Mouse (Mus musculus): ENCODE measurements around the gene Fam178b.

DNA sequence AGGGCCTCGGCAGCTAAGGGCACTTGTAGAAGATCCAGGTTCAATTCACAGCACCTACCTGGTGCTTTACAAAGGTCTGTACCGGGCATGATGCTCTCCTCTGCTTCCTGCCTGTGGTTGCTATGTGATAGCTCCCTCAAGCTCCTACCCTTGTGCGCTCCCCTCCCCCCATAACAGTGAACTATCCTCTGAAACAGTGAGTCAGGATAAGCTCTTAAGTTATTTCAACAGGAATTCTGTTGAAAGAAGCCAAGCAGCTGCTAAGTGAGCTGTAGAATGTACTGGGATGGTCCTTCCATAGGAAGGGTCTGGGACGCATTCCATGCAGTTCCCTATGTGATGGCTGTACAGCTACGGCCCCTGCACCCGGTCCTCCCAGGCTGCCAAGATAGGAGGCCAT is 149.4 kb downstream of the Fam178b start:
- TF ChIP-seq CTCF (IDR thresholded peaks at IDR 0.05; ENCODE audit: insufficient read depth, low read depth, low read length) (no peak), POLR2A (IDR thresholded peaks at IDR 0.05; ENCODE audit: insufficient read depth, low read depth, low read length) (no peak)
